9 mouse cellular contexts compared by ENCODE assay signal in genomic region chr15:80006156-80006555, GRCm38 (mm10). TPM values are rescaled to one million over a fixed set of nuclear protein-coding genes. Genes with fewer than 3 reads are reported as not detected.
DNase-seq lines count a peak whose midpoint lies in the region; ATAC-seq lines count a peak whose summit lies in the region.
"Had no signal": no experiment of that assay in that cellular context is flagged by ENCODE, and none has a peak within 500 bp of the region (broad histone marks: within the 10 kb centered on the region; RNA-seq: fewer than 3 reads in every experiment).

No protein-coding gene starts in this region.

- DNase-seq in kidney, postnatal 25 days: peak; percentile 55 to 67
- DNase-seq in c-Kit-positive CD71-negative TER-119-negative erythroid progenitor cells, embryonic 14.5 days (ENCODE audit: low read depth): peak; percentile 43
- DNase-seq in lung, postnatal 36 days: peak; percentile 44

- no peaks in the 10 kb centered on the region for H3K36me3 ChIP-seq in kidney, embryonic 14.5 days (ENCODE audit: control insufficient read depth, insufficient read depth, low read length)
- H3K36me3 ChIP-seq in heart, embryonic 14.5 days (ENCODE audit: control insufficient read depth, insufficient read depth, low read length): no peaks in the 10 kb centered on the region
- H3K36me3 ChIP-seq in hindbrain, embryonic 16.5 days (ENCODE audit: control insufficient read depth, insufficient read depth, low read length): no peaks in the 10 kb centered on the region
- H3K36me3 ChIP-seq: forebrain, embryonic 15.5 days had no signal

- 78% methylated on average over 7 of the region's 7 CpGs for WGBS in kidney, embryonic 14.5 days
- 6% methylated on average over 7 of the region's 7 CpGs for WGBS in heart, embryonic 14.5 days
- 73% methylated on average over 7 of the region's 7 CpGs for WGBS in hindbrain, embryonic 16.5 days

- no peak overlapping the region for H3K9ac ChIP-seq in kidney, embryonic 14.5 days (ENCODE audit: low read depth, low read length)
- H3K9ac ChIP-seq in heart, embryonic 14.5 days (ENCODE audit: low read length): peak overlapping the region; percentile 7; the same call in 1 of the 2 replicates
- no peak overlapping the region for H3K9ac ChIP-seq in hindbrain, embryonic 16.5 days (ENCODE audit: low read depth, low read length)
- H3K9ac ChIP-seq: forebrain, embryonic 15.5 days had no signal

- no peak overlapping the region for H3K27ac ChIP-seq in kidney, embryonic 14.5 days (ENCODE audit: low read depth, low read length)
- H3K27ac ChIP-seq in heart, embryonic 14.5 days (replicated peaks in 1 of 2; ENCODE audit: control insufficient read depth in 1 of 2, insufficient read depth in 1 of 2, low read depth in 2 of 2, low read length in 2 of 2): peak overlapping the region; percentile 24 to 69; a peak in 3 of 4 replicates
- no peak overlapping the region for H3K27ac ChIP-seq in hindbrain, embryonic 16.5 days (ENCODE audit: low read depth, low read length)
- H3K27ac ChIP-seq: forebrain, embryonic 15.5 days had no signal

- peaks cover 7% of the 10 kb centered on the region; the same call in 1 of the 2 replicates for H3K27me3 ChIP-seq in kidney, embryonic 14.5 days (ENCODE audit: control insufficient read depth, insufficient read depth, low read length)
- H3K27me3 ChIP-seq in heart, embryonic 14.5 days (ENCODE audit: control insufficient read depth, insufficient read depth, low read length): peaks cover 10% of the 10 kb centered on the region
- H3K27me3 ChIP-seq in hindbrain, embryonic 16.5 days (replicated peaks; ENCODE audit: control insufficient read depth, insufficient read depth, low read length): no peaks in the 10 kb centered on the region

- H3K9me3 ChIP-seq in kidney, embryonic 14.5 days (ENCODE audit: control insufficient read depth, low read length): no peaks in the 10 kb centered on the region
- no peaks in the 10 kb centered on the region for H3K9me3 ChIP-seq in heart, embryonic 14.5 days (ENCODE audit: control insufficient read depth, low read length)
- no peaks in the 10 kb centered on the region for H3K9me3 ChIP-seq in hindbrain, embryonic 16.5 days (ENCODE audit: control insufficient read depth, low read length)
- H3K9me3 ChIP-seq: forebrain, embryonic 15.5 days had no signal

- no peak for ATAC-seq in kidney, embryonic 14.5 days (ENCODE audit: low FRiP score, low TSS enrichment)
- peak; percentile 60 for ATAC-seq in heart, embryonic 14.5 days (ENCODE audit: insufficient number of reproducible peaks, insufficient read depth, low FRiP score, low read depth)
- no peak for ATAC-seq in cerebellum, adult (ENCODE audit: insufficient number of reproducible peaks, low FRiP score, low TSS enrichment)
- no peak for ATAC-seq in inflammation-experienced regulatory T-cells, adult 6 months
- no peak for ATAC-seq in hindbrain, embryonic 16.5 days
- ATAC-seq: forebrain, embryonic 15.5 days had no signal

- no peak overlapping the region for H3K4me3 ChIP-seq in kidney, embryonic 14.5 days (ENCODE audit: low read length)
- H3K4me3 ChIP-seq in heart, embryonic 14.5 days (ENCODE audit: control insufficient read depth in 1 of 2, insufficient read depth in 1 of 2, low read depth in 1 of 2, low read length in 2 of 2): no peak overlapping the region
- no peak overlapping the region for H3K4me3 ChIP-seq in hindbrain, embryonic 16.5 days (ENCODE audit: low read length)
- H3K4me3 ChIP-seq: forebrain, embryonic 15.5 days had no signal

- peaks cover 11% of the 10 kb centered on the region; the same call in 1 of the 2 replicates for H3K4me1 ChIP-seq in kidney, embryonic 14.5 days (ENCODE audit: control insufficient read depth, insufficient read depth, low read length)
- peaks cover 32 to 40% of the 10 kb centered on the region in 2 experiments for H3K4me1 ChIP-seq in heart, embryonic 14.5 days (ENCODE audit: control insufficient read depth in 2 of 2, insufficient read depth in 2 of 2, low read length in 2 of 2)
- H3K4me1 ChIP-seq in hindbrain, embryonic 16.5 days (ENCODE audit: control insufficient read depth, insufficient read depth, low read depth, low read length): no peaks in the 10 kb centered on the region; the same call in 1 of the 2 replicates

- H3K4me2 ChIP-seq in kidney, embryonic 14.5 days (replicated peaks; ENCODE audit: low read depth, low read length): no peak overlapping the region
- H3K4me2 ChIP-seq in heart, embryonic 14.5 days (ENCODE audit: low read length): peak overlapping the region; percentile 30
- H3K4me2 ChIP-seq in hindbrain, embryonic 16.5 days (ENCODE audit: low read length): no peak overlapping the region
- H3K4me2 ChIP-seq: forebrain, embryonic 15.5 days had no signal

RNA-seq across cellular contexts. Expression of gene Pdgfb, which starts 8.6 kb away (rescaled TPM):
- 5.0 and 5.8 TPM in 2 replicates for polyA plus RNA-seq in kidney, embryonic 14.5 days (2014; fragmentation: Nextera tagmentation; extraction: Ambion mirVana)
- polyA plus RNA-seq in heart, embryonic 14.5 days (2014; fragmentation: Nextera tagmentation; extraction: Ambion mirVana): 4.9 and 5.2 TPM in 2 replicates
- polyA plus RNA-seq in inflammation-experienced regulatory T-cells, adult 6 months (2017; shearing (Covaris generic)): 1 to 10 TPM; 1.4 to 2.1 (median 2.1) TPM
- polyA plus RNA-seq in hindbrain, embryonic 16.5 days (2015; fragmentation: Nextera tagmentation; extraction: Ambion mirVana): 6.7 and 8.0 TPM in 2 replicates

RNA-seq across cellular contexts. Expression of gene Cbx7, which starts 35.2 kb away (rescaled TPM):
- 1.5 and 2.0 TPM in 2 replicates for polyA plus RNA-seq in kidney, embryonic 14.5 days (2014; fragmentation: Nextera tagmentation; extraction: Ambion mirVana)
- 0.78 and 1.5 TPM in 2 replicates for polyA plus RNA-seq in heart, embryonic 14.5 days (2014; fragmentation: Nextera tagmentation; extraction: Ambion mirVana)
- 10 to 100 TPM; 13.3 to 48.6 (median 38.5) TPM for polyA plus RNA-seq in inflammation-experienced regulatory T-cells, adult 6 months (2017; shearing (Covaris generic))
- 4.7 and 5.2 TPM in 2 replicates for polyA plus RNA-seq in hindbrain, embryonic 16.5 days (2015; fragmentation: Nextera tagmentation; extraction: Ambion mirVana)

Comparison
In these comparisons a context has a peak if more than half of its experiments do, and no peak if none do; other contexts are left out.
1. H3K27ac ChIP-seq: peak in heart, embryonic 14.5 days (2 of 2); none in kidney, embryonic 14.5 days (single experiment) and hindbrain, embryonic 16.5 days (single experiment).
2. Peak in every context shown above with its lines, with median percentiles within 50 percentile points of each other: DNase-seq.